Mouse (Mus musculus) bone marrow, adult 2 months (tissue): Measurements from ENCODE around the gene Cpsf4l.

Experiments
- CTCF ChIP-seq: fragments of 200-500 bp; IDR thresholded peaks from 2 replicates; pipeline ENCODE4 v1.5.1; 2011; ENCODE audit warnings: low read length, control low read depth; ENCODE audit not compliant: control insufficient read depth, insufficient read depth
- POLR2A ChIP-seq: fragments of 200-500 bp; IDR thresholded peaks from 2 replicates; pipeline ENCODE4 v1.6.1; 2011; ENCODE audit warnings: low read depth, mild to moderate bottlenecking, control low read depth, low read length, borderline replicate concordance; ENCODE audit not compliant: control insufficient read depth

DNA sequence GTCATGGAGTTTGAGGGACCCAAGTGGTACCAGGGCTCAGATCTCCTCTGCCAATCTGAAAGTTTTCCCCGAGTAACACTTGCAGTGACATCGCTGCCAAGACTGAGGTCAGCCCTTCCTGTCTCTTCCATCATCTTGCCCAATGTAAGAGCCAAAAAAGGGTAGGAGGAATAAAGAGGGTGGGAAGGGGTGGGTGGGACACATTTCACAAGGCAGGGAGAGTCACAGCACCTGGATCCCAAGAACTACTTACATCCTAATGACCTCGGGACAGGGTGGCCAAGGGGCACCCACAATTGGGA, 27.7 kb upstream of the Cpsf4l start:
- no peak for TF ChIP-seq CTCF
- TF ChIP-seq POLR2A: no peak
